Mouse (Mus musculus) embryonic fibroblast, embryonic 13.5 days (primary cell): ENCODE measurements around the gene Mrpl58.

Source experiments
- CTCF ChIP-seq: IDR thresholded peaks from 2 replicates; pipeline ENCODE4 v1.5.1; 2011; ENCODE audit warnings: mild to moderate bottlenecking, control low read depth, low read length, moderate library complexity, borderline replicate concordance; ENCODE audit not compliant: insufficient read depth
- POLR2A ChIP-seq: IDR thresholded peaks from 2 replicates; pipeline ENCODE4 v1.6.1; 2011; ENCODE audit warnings: low read depth, mild to moderate bottlenecking, control low read depth, low read length, moderate library complexity

DNA sequence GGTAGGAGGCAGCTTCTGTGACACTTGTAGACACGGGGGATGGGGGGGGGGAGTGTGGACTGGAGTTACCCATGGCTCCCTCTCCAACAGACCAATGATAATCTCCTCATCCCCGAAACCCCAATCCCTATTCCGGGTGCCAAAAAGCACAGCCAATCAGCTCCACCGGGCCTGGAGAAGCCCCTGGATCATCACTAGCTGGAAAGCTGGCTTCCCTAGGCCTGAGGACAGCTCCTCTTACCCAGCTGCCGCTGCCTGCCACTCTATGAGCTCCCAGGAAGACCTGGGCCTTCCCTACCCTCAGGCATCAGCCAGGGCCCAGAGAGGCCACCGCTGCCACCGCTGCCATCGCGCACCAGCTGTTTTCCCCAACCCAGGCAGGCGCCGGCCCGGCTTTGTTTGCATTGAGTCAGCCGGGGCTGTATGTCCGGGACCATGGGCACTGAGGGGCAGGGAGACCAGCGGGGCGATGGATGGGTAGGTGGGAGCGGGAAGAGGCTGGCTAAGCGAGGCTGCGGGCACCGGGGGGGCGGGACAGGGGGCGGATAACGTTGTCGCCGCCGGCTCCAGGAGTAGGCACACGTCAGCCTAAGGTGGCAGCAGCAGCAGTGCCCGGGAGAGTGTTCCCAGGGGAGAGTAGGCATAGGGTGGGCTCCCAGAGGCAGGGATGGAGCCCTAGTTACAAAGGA, 36.7 kb upstream of the Mrpl58 start:
- no peak for TF ChIP-seq CTCF
- TF ChIP-seq POLR2A: no peak
